Mouse (Mus musculus) megakaryocyte, embryonic 14.5 days (primary cell): ENCODE results near the gene Calm3.
A peak's percentile ranks its signal among the peaks of the same experiment; 100 is the strongest.

Experiments
- FLI1 ChIP-seq: IDR thresholded peaks from 2 replicates; pipeline ENCODE4 v1.6.1; 2012; ENCODE audit warnings: low read length, inconsistent platforms, mixed read lengths
- GATA1 ChIP-seq: IDR thresholded peaks from 3 replicates; pipeline ENCODE4 v1.6.1; 2012; ENCODE audit warnings: mixed read lengths, low read length, inconsistent platforms, borderline replicate concordance

- TF ChIP-seq GATA1 (no peak), FLI1 (peak; percentile 77; the same call in 1 of the 2 replicates)
Observed at GRCm38 (mm10) chr7:16924037-16924834, at the start of gene Calm3.
